Mouse (Mus musculus): ENCODE data around the gene Asb2. TPM values are rescaled to one million over a fixed set of nuclear protein-coding genes. Genes with fewer than 3 reads are reported as not detected.

Asb2 gene
- total RNA-seq, 1 experiment from 2014 or later = not detected

DNA sequence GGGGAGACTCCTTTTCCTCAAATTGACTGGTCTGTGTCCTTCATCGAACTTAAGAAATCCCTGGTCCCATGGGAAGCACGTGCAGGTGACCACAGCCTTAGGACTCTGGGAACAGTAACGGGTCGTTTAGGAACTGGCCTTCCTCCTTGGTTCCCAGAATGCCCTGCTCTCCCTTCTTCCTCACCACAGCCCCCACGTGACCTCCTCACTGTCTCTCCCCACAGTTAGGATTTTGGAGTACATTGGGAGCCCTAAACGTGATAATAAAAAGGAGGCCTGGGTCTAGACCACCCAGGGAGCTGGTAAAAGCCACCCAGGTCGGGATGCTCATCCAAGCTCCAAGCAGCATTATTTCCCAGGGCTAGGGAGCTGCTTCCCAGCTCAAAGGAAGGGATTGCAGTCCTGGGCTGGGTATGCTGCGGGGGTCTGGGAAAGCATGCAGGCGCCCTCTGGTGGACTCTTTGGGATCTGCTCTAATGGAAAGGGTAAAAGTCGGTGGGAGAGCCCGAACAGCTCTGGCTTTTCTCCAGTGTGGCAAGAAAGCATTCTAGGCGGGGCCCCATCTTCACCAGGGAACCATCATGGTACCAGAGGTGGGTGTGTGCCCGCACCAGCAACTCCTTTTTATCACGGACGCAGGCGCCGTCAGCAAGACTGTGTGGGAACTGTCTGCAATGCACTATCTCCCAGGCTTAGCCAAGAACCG is 12.0 kb upstream of the Asb2 start:
- ATAC-seq (replicated peaks in 1 of 2; ENCODE audit: insufficient read depth in 1 of 2, low FRiP score in 2 of 2, low TSS enrichment in 1 of 2, low read depth in 1 of 2, poor library complexity in 2 of 2, severe bottlenecking in 2 of 2) = peak; percentile 53 to 70; a peak in 3 of 4 replicates

DNA sequence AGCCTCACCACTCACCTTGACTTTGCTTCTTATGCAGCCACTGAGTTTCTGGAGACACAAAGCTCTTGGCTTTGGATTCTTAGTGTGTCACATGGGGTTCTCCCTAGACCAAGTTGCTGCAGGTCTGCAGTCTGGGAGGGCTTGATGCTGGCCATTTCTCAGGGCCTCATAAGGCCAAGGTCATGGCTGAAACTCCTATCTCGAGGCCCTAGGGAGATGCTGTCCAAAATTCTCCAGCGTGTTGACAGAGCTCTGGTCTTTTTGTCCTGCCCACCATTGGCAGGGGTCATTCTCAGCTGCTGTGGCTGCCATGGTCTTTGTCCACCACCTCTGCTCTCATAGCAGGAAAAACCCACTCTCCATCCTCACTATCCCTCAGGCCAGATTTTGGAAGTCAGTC is 11.4 kb upstream of the Asb2 start:
- ATAC-seq (replicated peaks in 1 of 2; ENCODE audit: insufficient read depth in 1 of 2, low FRiP score in 2 of 2, low TSS enrichment in 1 of 2, low read depth in 1 of 2, poor library complexity in 2 of 2, severe bottlenecking in 2 of 2) = no peak

DNA sequence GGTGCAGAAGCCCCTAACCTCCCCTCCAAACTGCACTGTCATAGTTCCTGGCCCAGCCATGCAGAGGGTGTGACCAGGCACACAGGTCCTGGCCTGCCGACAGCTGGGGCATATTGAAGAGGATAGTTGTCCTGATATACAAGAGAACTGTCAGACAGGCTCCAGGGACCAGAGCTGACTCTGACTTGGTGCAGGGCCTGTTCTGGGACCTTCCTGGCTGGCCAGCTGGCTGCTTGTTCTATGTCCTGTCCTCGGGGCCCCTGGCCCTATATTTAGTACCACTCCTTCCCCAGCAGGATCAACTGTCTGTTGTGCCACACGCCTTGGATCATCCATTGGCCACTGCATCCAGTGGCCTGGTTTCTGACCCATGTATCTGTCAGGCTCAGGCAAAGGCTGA is 6.5 kb upstream of the Asb2 start:
- ATAC-seq (replicated peaks in 1 of 2; ENCODE audit: insufficient read depth in 1 of 2, low FRiP score in 2 of 2, low TSS enrichment in 1 of 2, low read depth in 1 of 2, poor library complexity in 2 of 2, severe bottlenecking in 2 of 2) = peak in 1 of 2 experiments; percentile 20; a peak in 1 of 4 replicates

DNA sequence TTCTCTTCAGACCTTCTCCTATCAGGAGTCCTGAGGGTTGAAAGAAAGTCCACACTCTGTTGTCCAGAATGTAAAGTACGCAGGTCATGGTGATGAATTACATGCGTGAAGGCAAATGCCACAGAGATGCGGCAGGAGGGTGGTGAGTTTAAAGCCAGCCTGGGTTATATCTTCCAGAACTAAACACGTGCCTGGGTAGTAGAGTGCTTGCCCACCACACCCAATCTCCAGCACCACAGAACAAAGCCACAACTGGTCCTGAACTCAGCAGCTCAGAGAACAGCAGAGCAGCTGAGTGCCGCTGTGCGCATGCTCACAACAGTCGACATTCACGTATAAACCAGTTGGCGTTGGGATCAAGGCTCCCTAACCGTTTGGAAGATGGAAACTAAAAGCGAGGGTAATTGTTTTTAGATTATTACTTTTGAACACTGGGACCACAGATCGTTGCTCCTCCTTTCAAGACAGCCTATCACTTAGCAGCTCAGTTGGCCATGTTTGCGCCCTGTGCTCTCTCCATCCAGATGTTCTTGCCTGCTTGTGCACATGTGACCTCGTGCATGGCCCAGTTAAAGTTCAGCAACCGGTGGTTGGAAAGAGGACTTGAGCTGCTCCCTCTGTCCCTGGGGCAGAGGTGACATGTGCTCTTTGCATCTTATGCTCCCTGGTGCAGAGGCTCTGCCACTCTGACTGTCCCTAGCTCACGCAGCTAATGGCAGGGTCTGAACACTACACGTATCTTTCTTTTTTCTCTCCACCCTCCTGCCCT is 5.9 kb upstream of the Asb2 start:
- ATAC-seq (replicated peaks in 1 of 2; ENCODE audit: insufficient read depth in 1 of 2, low FRiP score in 2 of 2, low TSS enrichment in 1 of 2, low read depth in 1 of 2, poor library complexity in 2 of 2, severe bottlenecking in 2 of 2) = no peak

DNA sequence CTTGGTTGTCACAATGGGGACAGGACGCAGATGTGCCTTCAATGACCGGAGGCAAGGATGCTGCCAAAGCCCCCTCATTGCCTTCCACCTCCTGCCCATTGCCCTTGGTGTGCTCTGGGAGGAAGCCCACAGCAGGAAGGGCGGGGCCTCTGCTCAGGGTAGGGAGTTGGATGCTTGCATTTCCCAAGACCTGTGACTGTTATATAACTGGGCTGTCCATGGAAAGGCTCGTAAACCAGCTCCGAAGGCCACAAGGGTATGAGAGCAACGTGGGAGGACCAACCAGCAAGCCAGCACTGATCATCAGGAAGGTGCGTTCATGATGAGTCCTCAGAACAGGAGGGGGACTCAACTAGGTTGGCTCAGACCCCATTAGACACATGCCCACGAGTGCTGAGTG is 5.0 kb upstream of the Asb2 start:
- ATAC-seq (replicated peaks in 1 of 2; ENCODE audit: insufficient read depth in 1 of 2, low FRiP score in 2 of 2, low TSS enrichment in 1 of 2, low read depth in 1 of 2, poor library complexity in 2 of 2, severe bottlenecking in 2 of 2) = no peak

DNA sequence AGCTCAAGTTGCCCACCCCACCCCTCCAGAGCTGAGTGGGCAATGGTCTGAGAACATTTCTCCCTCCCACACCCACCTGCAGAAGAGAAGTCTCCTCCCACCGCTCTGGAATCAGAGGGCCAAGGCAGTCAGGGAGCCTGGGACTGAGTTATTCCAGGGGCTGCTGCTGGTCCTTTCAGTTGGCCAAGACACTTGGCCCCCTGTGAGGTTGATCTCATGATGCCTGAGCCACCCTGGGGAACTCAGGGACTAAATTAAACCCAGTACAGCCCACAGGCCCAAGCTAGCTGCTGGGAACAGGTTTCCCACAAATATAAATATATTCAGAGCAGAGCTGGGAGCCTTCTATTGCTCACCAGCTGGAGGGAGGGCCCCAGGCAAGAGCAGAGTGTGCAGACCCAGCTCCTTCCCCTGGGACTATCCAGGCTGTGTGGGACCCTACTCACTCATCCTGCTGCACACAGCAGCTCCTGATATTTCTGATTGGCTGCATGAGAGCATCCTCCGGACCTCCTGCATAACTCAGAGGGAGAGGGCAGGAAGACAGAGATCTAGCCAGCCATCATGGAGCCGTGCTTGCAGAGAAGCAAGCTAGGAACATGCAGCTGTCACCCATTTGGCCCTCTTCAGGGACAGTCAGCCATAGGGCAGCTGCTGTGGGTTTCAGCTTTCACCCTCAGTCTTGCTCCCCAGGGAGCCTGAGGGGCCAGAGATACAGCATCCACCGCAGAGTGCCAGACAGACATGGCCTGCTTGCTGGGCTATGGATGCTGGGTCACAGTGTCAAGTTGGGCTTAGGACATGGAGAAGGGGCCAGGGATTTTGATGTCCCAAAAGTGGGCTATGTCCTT is 3.4 kb upstream of the Asb2 start:
- no peak for ATAC-seq (replicated peaks in 1 of 2; ENCODE audit: insufficient read depth in 1 of 2, low FRiP score in 2 of 2, low TSS enrichment in 1 of 2, low read depth in 1 of 2, poor library complexity in 2 of 2, severe bottlenecking in 2 of 2)

DNA sequence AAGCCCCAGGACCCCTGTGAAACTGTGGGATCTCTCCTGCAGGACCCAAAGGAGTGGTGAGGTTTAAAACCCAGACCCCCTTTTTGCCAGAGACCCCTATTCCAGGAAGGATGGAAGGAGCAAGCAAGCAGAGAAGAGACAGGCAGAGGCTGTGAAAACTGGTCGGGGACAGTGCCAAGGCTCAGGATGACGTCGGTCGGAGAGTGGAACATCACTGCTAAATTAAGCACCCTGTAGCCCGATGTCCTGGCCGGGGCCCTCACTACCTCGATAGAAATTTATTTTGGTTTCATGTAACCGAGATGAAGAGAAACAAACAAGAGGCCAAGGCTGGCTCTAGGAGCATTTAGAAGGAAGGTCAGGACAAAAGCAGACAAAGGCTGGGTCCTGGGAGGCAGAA is 2.4 kb upstream of the Asb2 start:
- ATAC-seq (replicated peaks in 1 of 2; ENCODE audit: insufficient read depth in 1 of 2, low FRiP score in 2 of 2, low TSS enrichment in 1 of 2, low read depth in 1 of 2, poor library complexity in 2 of 2, severe bottlenecking in 2 of 2) = no peak

DNA sequence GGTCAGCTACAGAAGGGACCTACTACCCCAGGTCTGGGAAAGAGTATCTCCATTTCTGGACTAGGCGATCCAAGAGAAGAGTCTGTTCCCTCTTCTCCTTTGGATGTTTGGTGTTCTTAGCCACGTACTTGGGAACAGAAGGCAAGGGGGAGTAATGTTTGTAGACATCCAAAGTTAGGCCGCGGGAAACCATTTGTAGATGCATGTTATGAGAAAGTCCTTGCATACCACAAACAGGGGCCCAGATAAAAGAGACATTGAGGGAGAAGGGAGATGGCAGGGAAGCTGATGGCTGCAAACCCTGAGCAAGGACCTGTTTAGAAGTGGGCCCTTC is 581 bp upstream of the Asb2 start:
- no peak for ATAC-seq (replicated peaks in 1 of 2; ENCODE audit: insufficient read depth in 1 of 2, low FRiP score in 2 of 2, low TSS enrichment in 1 of 2, low read depth in 1 of 2, poor library complexity in 2 of 2, severe bottlenecking in 2 of 2)

DNA sequence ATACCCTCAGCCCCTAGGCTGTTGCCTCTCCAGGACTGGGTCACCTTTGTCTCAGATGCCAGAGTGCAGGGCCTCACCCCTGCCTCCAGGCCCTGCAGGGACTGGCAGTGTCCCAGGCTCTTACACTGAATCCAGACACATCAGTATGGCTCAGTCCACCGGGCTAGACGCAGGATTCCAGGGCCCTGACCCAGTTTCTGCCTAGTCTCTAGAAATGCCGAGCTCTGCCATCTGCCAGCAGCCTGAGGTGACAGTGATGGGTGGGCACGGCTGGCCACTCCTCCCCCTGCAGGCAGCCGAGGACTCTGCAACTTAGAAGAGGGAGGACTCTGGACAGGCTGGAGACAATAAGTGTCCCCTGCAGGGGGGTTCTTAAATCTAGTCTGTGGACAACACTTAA is 2.3 kb downstream of the Asb2 start:
- peak; percentile 78 to 84 for ATAC-seq (replicated peaks in 1 of 2; ENCODE audit: insufficient read depth in 1 of 2, low FRiP score in 2 of 2, low TSS enrichment in 1 of 2, low read depth in 1 of 2, poor library complexity in 2 of 2, severe bottlenecking in 2 of 2)

DNA sequence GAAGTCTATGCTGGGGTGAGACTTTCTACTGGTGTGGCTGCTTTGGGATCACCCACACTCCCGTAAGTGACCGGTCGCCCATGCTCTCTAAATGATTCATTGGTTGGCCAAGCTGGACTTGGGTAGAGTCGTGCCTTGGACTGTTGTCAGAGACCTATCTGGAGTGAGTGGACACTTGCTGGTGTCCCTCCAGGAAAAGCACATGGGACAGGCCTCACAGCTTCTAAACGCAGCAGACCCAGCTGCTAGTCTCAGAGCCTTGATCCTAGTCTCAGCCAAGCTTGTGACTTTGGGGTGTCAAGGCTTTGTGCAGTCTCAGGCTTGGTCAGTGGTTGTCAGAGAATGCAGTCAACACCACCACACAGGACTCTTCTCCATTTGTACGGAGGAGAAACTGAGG is 3.1 kb downstream of the Asb2 start:
- no peak for ATAC-seq (replicated peaks in 1 of 2; ENCODE audit: insufficient read depth in 1 of 2, low FRiP score in 2 of 2, low TSS enrichment in 1 of 2, low read depth in 1 of 2, poor library complexity in 2 of 2, severe bottlenecking in 2 of 2)

DNA sequence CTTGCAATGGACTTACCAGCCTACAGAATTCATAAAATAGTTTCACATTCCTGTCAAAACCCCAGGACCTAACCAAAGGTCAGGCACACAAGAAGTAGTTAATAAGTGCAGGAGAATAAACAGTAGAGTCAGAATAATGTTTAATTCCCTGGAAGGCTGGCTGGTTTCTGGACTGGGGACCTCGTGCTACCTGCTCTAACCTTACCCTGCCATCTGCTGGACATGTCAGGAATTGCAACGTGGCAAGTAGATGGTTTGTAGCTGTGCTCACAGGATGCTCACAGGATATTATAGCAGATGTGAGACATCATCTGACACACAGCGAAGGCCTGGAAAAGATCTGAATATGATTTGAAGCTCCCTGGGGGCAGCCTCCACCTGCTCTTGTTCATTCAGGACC is 7.3 kb downstream of the Asb2 start:
- ATAC-seq (replicated peaks in 1 of 2; ENCODE audit: insufficient read depth in 1 of 2, low FRiP score in 2 of 2, low TSS enrichment in 1 of 2, low read depth in 1 of 2, poor library complexity in 2 of 2, severe bottlenecking in 2 of 2) = peak; percentile 74; a peak in 2 of 4 replicates

DNA sequence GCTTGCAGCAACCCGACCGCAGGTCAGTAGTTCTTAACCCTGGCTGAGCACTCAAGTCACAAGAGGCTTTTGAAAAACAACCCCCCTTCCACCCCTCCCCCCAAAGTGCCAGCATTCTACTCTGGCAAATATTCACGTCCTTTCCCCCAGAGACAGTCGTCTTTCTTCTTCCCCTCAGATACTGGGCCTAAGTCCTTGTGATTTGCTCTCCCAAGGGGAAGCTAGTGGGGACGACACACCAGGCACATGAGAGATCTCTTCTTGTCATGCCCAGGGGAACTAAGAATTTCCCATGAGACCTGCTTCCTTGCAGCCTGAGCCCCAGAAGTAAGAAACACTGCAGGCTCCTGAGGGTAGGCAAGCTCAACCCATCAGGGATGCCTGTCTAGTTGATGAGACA is 8.4 kb downstream of the Asb2 start:
- no peak for ATAC-seq (replicated peaks in 1 of 2; ENCODE audit: insufficient read depth in 1 of 2, low FRiP score in 2 of 2, low TSS enrichment in 1 of 2, low read depth in 1 of 2, poor library complexity in 2 of 2, severe bottlenecking in 2 of 2)

DNA sequence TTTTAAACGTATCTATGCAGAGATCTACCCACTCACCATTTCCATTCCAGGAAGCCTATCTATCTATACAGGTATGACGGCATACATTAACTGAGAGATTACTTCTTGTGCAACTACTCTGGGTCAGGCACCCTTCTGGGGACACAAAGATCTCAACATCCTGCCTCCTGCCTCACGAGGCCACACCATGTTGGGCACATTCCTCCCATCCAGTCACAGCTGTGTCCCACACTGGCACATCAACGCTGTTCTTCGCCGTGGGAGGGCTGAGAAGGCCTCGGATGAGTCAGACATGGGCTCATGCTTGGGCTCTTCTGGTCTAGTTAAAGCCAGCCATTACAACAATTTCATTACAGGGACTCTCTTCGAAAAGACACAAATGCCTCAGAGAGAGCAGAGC is 8.9 kb downstream of the Asb2 start:
- no peak for ATAC-seq (replicated peaks in 1 of 2; ENCODE audit: insufficient read depth in 1 of 2, low FRiP score in 2 of 2, low TSS enrichment in 1 of 2, low read depth in 1 of 2, poor library complexity in 2 of 2, severe bottlenecking in 2 of 2)

DNA sequence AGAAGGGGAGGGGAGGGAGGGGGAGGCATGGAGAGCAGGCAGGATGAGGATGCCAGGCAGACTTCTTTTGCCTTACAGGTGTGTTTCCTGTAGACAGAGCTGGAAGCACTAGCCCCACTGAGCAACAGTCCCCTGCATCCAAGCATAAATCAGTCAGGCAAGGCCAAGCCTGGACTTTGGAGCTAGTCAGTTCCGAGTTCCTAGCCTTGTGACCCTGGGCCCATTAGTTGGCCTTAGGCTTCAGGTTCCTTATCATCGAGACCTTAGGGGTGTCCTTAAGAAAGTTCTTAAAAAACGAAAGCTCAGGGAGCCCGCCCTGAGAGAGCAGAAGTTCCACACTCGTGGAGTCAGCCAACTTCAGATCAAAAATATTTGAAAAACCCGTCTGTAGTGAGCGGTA is 10.9 kb downstream of the Asb2 start:
- no peak for ATAC-seq (replicated peaks in 1 of 2; ENCODE audit: insufficient read depth in 1 of 2, low FRiP score in 2 of 2, low TSS enrichment in 1 of 2, low read depth in 1 of 2, poor library complexity in 2 of 2, severe bottlenecking in 2 of 2)

DNA sequence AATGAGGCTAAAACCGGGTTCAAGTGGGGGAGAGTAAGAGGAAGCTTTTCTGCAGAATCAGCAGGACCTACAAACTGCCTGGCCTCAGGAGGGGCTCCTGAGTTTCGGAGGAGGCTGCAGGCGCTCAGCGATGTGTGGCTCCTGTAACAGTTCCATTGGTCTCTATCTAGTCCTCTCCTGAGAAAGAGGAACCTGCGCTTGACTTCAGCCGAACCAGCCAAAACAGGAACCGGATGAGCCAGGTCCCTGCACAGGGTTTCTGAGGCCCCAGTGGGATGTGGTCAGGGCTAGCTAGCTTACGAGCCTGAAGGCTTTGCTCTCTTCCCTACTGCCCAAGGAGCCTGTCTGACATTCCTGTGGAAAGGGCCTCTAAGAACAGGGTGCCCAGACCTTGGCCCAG is 12.3 kb downstream of the Asb2 start:
- ATAC-seq (replicated peaks in 1 of 2; ENCODE audit: insufficient read depth in 1 of 2, low FRiP score in 2 of 2, low TSS enrichment in 1 of 2, low read depth in 1 of 2, poor library complexity in 2 of 2, severe bottlenecking in 2 of 2) = peak; percentile 88

DNA sequence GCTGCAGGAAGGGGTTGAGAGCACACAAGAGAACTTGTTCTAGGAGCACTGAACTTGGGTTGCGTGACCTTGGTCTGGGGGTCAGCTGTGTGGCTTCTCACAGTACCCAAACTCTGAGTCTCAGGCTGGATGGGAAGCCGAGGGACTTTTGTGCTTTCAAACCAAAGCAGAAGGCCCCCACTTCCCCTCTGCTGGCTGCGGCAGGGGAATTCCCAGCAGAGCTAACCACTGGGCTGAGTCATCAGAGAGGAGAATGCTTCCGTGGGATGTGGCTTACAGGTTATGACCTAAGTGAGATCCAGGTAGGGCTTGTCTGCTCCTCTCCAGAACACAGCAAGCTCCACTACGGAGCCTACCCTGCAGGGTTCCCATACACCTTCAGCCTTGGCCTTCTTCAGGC is 14.6 kb downstream of the Asb2 start:
- peak; percentile 64 to 67 for ATAC-seq (replicated peaks in 1 of 2; ENCODE audit: insufficient read depth in 1 of 2, low FRiP score in 2 of 2, low TSS enrichment in 1 of 2, low read depth in 1 of 2, poor library complexity in 2 of 2, severe bottlenecking in 2 of 2)

DNA sequence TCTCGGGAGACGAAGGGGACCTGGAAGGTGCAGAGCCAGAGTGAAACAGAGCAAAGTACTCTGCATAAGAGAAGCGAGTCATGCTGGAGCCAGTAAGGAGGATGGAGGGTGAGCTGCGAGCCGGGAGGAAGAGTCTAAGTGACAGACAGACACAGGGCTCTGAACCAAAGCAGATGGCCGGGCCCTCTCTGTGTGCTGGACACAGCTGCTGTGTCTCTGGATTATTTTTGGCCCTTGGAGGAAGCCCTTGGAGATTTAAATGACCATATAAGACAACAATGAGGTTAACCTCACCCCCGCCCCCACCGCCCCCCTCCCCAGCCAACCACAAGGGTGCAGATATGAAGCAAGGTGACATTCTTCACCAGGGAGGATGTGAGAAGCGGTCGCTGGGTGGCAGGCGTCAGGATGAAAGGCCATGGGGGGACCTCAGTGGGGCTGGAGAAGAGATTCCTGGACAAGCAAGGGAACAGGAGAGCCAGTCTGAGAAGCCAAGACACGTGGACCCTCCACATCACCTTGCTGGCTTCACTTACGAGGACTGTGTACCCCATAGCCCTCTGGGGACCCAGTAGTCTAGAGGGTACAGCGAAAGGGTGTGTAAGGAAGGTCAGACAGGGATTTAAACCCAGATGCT is 17.5 kb downstream of the Asb2 start:
- peak in 1 of 2 experiments; percentile 12; a peak in 1 of 4 replicates for ATAC-seq (replicated peaks in 1 of 2; ENCODE audit: insufficient read depth in 1 of 2, low FRiP score in 2 of 2, low TSS enrichment in 1 of 2, low read depth in 1 of 2, poor library complexity in 2 of 2, severe bottlenecking in 2 of 2)

DNA sequence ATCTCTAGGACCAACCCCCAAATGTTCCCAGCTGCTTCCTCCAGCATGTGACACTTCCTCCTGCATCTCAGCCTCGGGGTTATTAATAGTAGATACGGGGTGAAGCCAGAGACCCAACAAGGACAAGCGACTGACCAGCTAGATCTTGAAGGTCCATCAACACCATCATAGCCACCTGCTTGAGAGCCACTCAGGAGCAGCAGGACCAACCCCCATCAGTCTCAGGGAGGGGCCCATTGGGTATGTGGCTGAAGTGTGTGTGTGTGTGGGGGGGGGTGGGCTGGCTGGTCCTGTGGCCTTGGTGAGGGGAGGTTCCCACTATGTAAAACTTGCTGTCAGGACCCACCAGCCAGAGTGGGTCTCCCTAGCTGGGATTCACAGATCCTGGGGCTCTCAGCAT is 19.0 kb downstream of the Asb2 start:
- no peak for ATAC-seq (replicated peaks in 1 of 2; ENCODE audit: insufficient read depth in 1 of 2, low FRiP score in 2 of 2, low TSS enrichment in 1 of 2, low read depth in 1 of 2, poor library complexity in 2 of 2, severe bottlenecking in 2 of 2)

Measured in hematopoietic stem cell, adult 5-6 weeks (primary cell).